Mouse (Mus musculus) thymus, adult 2 months (tissue): ENCODE measurements around the gene Gm20388. TPM values are rescaled to one million over a fixed set of nuclear protein-coding genes. Genes with fewer than 3 reads are reported as not detected.

Source experiments
- DNase-seq: peaks from one replicate; pipeline ENCODE4 v3.0.0; 2021
- H3K27ac ChIP-seq: fragments of 200-500 bp; 2 replicates; pipeline ENCODE4 v1.5.1; 2012; ENCODE audit warnings: low read length, control low read depth; ENCODE audit not compliant: control insufficient read depth, insufficient read depth
- H3K27me3 ChIP-seq: fragments of 200-500 bp; 2 replicates; pipeline ENCODE4 v1.6.1; 2012; ENCODE audit warnings: mild to moderate bottlenecking, low read length, moderate library complexity, mixed read lengths; ENCODE audit not compliant: control insufficient read depth, insufficient read depth
- H3K36me3 ChIP-seq: fragments of 200-500 bp; 2 replicates; pipeline ENCODE4 v1.6.1; 2012; ENCODE audit warnings: mild to moderate bottlenecking, low read length, moderate library complexity; ENCODE audit not compliant: control insufficient read depth, insufficient read depth
- H3K4me1 ChIP-seq: fragments of 200-500 bp; replicated peaks from 2 replicates; pipeline ENCODE4 v1.6.1; 2012; ENCODE audit warnings: low read length; ENCODE audit not compliant: control insufficient read depth, insufficient read depth
- H3K4me3 ChIP-seq: fragments of 200-500 bp; 2 replicates; pipeline ENCODE4 v1.5.1; 2012; ENCODE audit warnings: mild to moderate bottlenecking, low read length, control low read depth, moderate library complexity; ENCODE audit not compliant: control insufficient read depth, insufficient read depth
- CTCF ChIP-seq: fragments of 200-500 bp; IDR thresholded peaks from 2 replicates; pipeline ENCODE4 v1.5.1; 2012; ENCODE audit warnings: mild to moderate bottlenecking, control low read depth, low read length, moderate library complexity, borderline replicate concordance; ENCODE audit not compliant: control insufficient read depth, poor library complexity, insufficient read depth; ENCODE audit errors: extremely low read depth
- POLR2A ChIP-seq: fragments of 200-500 bp; IDR thresholded peaks from 2 replicates; pipeline ENCODE4 v1.6.1; 2012; ENCODE audit warnings: mild to moderate bottlenecking, low read length, control low read depth, moderate library complexity; ENCODE audit not compliant: control insufficient read depth, poor library complexity, insufficient read depth; ENCODE audit errors: extremely low read depth
- WGBS: fragments of 180-500 bp; shearing (Covaris S2); methylation state at CpG from one replicate; pipeline ENCODE4 v1.1.7; 2018; 5-methylcytosine and 5-hydroxymethylcytosine counted together
- polyA plus RNA-seq: library from polyadenylated mRNA; depleted of rRNA; stranded (reverse); fragments of >200 nt; gene quantifications from 2 replicates; pipeline ENCODE4 v1.2.3, GENCODE M21; 2012

Gene Gm20388
- polyA plus RNA-seq, 1 experiment: 103 TPM

DNA sequence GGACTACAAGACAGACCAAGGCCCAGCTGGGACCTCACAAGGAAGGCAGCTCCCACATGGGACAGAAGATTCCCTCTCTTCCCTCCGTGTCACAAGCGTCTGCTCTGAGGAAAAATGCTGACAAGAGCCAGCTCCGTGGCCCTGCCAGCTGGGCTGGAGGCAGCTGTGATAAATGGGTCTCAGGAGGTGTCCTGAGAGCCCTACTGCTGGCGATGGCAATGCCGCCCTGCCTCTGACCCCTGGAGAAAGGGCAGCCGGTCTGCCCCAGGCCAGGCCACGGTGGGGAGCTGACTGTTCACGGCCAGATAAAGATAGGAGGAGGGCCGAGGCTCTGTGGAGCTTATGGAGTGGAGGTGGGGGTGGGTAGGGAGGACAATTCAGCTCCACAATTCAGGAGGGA, 511.0 kb downstream of the Gm20388 start:
- Histone ChIP-seq H3K27ac (no peak overlapping the region), H3K4me3 (no peak overlapping the region), H3K36me3 (no peaks in the 10 kb centered on the region), H3K27me3 (no peaks in the 10 kb centered on the region), H3K4me1 (peaks cover 24% of the 10 kb centered on the region)
- WGBS: 93% methylated on average over 9 of the region's 9 CpGs
- TF ChIP-seq POLR2A (no peak), CTCF (no peak)
- DNase-seq: no peak

DNA sequence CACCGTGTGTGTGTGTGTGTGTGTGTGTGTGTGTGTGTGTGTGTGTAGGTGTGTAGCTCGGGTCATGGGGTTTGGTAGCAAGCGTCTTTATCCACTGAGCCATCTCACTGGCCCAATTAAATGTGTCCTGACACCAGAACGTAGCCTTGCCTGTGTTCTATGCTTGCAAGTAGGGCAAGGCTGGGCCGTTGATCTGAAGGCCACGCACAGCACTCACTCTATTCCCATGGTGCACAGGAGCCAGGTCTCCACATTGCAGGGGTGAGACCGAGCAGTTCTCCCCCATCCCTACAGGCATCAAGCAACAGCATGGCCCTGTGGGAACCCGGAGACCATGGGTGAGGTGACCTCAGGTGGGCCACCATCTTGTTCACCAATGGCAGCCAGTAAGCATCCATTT, 511.6 kb downstream of the Gm20388 start:
- H3K4me3 ChIP-seq: no peak overlapping the region
- DNase-seq: no peak
- no peak overlapping the region for H3K27ac ChIP-seq
- WGBS: 97% methylated on average over 8 of the region's 8 CpGs
- H3K4me1 ChIP-seq: peaks cover 24% of the 10 kb centered on the region
- H3K36me3 ChIP-seq: no peaks in the 10 kb centered on the region
- TF ChIP-seq POLR2A: no peak
- TF ChIP-seq CTCF: no peak
- no peaks in the 10 kb centered on the region for H3K27me3 ChIP-seq

DNA sequence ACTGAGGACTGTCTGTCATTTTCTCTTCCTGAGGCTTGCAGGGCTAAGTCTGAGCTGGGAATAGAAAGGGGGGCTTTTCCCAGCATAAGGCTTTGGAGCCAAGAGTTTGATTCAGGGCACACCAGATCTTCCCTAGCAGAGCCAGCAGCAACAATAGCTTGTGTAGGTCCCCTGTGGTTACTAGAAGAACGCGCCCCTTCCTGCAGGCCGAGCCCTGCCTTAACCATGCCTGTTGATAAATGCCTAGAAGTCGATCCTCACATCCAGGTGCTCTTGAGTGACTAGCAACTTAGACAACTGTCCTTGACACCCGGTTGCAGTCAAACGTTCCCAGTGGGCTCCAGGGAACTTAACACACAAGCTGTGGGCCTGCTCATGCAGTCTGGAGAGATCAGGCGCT, 512.9 kb downstream of the Gm20388 start:
- no peak for DNase-seq
- no peak for TF ChIP-seq POLR2A
- no peak for TF ChIP-seq CTCF
- Histone ChIP-seq H3K27me3 (no peaks in the 10 kb centered on the region), H3K4me1 (peaks cover 30% of the 10 kb centered on the region), H3K4me3 (no peak overlapping the region), H3K27ac (no peak overlapping the region), H3K36me3 (no peaks in the 10 kb centered on the region)
- WGBS: 29% methylated on average over 7 of the region's 7 CpGs

DNA sequence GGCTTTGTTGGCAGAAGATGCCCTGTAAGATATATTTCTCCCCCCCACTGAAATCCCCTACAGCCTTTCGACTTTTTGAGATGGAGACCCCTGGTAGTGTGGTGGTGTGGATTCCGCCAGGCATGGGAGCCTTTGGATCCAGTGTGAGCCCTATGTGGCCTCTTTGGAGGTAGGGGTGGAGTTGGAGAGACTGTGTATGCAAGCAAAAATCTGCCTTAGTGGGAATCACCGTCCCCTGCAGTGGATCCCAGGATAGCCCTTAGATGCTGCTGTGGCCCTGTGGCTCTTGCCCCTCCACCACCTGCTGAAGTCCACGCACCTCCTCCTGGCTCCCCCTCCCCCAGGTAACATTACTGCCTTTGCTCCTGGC, 514.2 kb downstream of the Gm20388 start:
- TF ChIP-seq CTCF (no peak), POLR2A (no peak)
- DNase-seq: no peak
- H3K4me3 ChIP-seq: no peak overlapping the region
- no peaks in the 10 kb centered on the region for H3K27me3 ChIP-seq
- no peaks in the 10 kb centered on the region for H3K36me3 ChIP-seq
- H3K27ac ChIP-seq: no peak overlapping the region
- 95% methylated on average over 4 of the region's 4 CpGs for WGBS
- peaks cover 28% of the 10 kb centered on the region for H3K4me1 ChIP-seq

DNA sequence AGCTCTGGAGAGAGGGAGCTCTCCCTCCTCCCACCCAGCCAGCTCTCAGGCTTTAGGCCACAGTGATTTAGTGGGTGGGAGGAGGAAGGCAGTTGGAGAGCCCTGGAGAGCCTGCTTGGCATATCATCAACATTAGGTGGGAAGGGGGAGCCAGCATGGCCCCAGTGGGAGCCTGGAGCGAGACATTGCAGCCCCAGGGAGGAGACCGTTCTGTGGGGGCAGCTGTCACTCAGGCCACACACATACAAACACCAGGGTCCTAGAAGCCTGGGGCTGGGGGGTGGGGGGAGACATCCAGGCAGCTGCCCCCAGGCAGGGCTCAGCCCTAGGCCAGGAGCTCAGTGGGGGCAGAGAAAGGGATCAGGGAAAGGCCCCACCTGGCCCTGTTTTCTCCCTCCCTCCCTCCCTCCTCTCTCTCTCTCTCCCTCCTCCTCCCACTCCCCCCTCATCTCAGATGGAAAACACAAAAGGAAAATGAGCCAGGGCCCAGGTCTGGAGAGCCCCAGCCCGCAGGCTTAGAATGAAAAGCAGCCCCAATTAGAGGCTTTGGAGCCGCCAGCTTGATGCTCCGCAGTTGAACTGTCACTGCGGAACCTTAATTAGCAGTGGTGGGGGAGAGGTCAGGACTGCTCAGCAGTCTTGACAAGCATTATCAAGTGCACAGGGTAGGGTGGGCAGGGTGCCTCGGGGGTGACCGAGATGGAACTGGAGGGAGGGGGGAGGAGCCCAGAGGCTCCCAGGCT, 514.7 kb downstream of the Gm20388 start:
- Histone ChIP-seq H3K27ac (no peak overlapping the region), H3K27me3 (no peaks in the 10 kb centered on the region), H3K4me3 (no peak overlapping the region), H3K36me3 (no peaks in the 10 kb centered on the region), H3K4me1 (peaks cover 28% of the 10 kb centered on the region)
- no peak for DNase-seq
- 90% methylated on average over 8 of the region's 8 CpGs for WGBS
- TF ChIP-seq POLR2A: no peak
- no peak for TF ChIP-seq CTCF

DNA sequence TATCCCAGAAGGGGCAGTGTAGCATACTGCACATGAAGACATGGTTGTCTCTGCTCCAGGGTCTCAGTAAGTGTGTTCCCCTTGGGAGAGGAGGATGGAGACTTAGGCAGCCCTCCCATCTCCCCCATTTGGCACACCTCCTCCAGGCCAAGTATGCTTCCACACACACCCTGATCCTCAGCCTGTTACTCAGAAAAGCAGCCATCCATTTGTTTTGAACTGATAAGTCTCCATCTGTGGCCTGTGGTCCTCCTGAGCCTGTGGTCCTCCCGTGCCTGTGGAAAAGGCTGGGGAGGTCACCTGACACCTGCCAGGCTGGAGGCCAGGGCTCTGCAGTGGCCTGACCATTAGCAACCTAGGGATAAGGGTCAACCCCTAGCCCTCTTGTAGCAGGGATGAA, 515.5 kb downstream of the Gm20388 start:
- Histone ChIP-seq H3K27me3 (no peaks in the 10 kb centered on the region), H3K4me3 (no peak overlapping the region), H3K27ac (no peak overlapping the region), H3K4me1 (peaks cover 28% of the 10 kb centered on the region), H3K36me3 (no peaks in the 10 kb centered on the region)
- DNase-seq: no peak
- no peak for TF ChIP-seq CTCF
- TF ChIP-seq POLR2A: no peak
- WGBS: 83% methylated on average over 1 of the region's 1 CpGs

DNA sequence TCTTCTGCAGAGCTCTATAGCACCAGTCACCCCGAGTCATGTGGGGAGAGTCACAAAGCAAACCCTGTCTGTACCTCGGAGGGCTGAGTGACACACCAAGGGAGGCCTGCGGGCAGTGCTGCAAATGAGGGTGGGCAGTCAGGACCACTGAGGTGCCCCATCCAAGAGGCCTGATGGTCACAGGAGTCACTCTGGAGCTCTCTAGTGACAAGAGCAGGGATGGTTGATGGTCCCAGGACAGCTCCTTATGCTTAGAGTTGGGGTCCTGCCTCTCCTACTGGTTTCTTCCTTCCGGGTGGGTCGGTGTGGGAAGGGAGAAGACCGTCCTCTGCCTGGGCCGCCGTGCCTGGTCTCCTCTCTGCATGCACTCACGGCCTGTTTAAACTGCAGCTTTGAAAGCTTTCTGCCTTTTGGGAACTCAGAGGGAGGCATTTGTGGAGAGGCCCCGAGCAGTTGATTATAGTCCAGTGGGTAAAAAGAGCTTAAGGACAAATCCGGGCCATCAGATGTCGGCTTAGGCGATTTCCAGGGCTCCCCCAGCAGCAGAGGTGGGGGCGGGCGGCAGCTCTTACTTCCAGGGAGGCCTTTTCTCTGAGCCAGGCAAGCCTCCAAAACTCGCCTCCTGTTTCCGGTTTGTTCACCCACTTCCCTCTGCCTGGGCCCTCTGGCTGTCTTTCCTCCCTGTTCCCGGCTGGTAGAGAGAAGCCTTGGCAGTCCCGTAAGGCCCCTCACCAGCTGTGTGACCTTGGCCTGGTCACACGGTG, 516.2 kb downstream of the Gm20388 start:
- 60% methylated on average over 20 of the region's 20 CpGs for WGBS
- TF ChIP-seq CTCF (no peak), POLR2A (no peak)
- Histone ChIP-seq H3K27ac (no peak overlapping the region), H3K27me3 (no peaks in the 10 kb centered on the region), H3K36me3 (no peaks in the 10 kb centered on the region), H3K4me1 (peaks cover 28% of the 10 kb centered on the region), H3K4me3 (no peak overlapping the region)
- DNase-seq: no peak
